Mouse (Mus musculus) hindbrain, embryonic 10.5 days (tissue): ENCODE results near the gene Mum1. TPM values are rescaled to one million over a fixed set of nuclear protein-coding genes. Genes with fewer than 3 reads are reported as not detected.

Source experiments
- DNase-seq: peaks from one replicate; pipeline ENCODE4 v3.0.0-alpha.2; 2017; ENCODE audit warnings: low spot score
- H3K27ac ChIP-seq: fragments of 300-500 bp; sonication (generic); 2 replicates; pipeline ENCODE4 v1.5.1; 2016; ENCODE audit warnings: mild to moderate bottlenecking, moderate library complexity
- H3K27me3 ChIP-seq: fragments of 300-500 bp; sonication (generic); 2 replicates; pipeline ENCODE4 v1.6.1; 2016; ENCODE audit warnings: mild to moderate bottlenecking; ENCODE audit not compliant: poor library complexity, insufficient read depth, severe bottlenecking
- H3K36me3 ChIP-seq: fragments of 300-500 bp; sonication (generic); 2 replicates; pipeline ENCODE4 v1.6.1; 2016; ENCODE audit warnings: mild to moderate bottlenecking, moderate library complexity
- H3K4me1 ChIP-seq: fragments of 300-500 bp; sonication (generic); replicated peaks from 2 replicates; pipeline ENCODE4 v1.6.1; 2016; ENCODE audit warnings: mild to moderate bottlenecking
- H3K4me3 ChIP-seq: fragments of 300-500 bp; sonication (generic); 2 replicates; pipeline ENCODE4 v1.5.1; 2016; ENCODE audit warnings: mild to moderate bottlenecking, moderate library complexity
- H3K9me3 ChIP-seq: fragments of 300-500 bp; sonication (generic); 2 replicates; pipeline ENCODE4 v1.6.1; 2016; ENCODE audit warnings: mild to moderate bottlenecking, moderate library complexity
- WGBS: fragments of 180-500 bp; shearing (Covaris S2); methylation state at CpG from one replicate; pipeline ENCODE4 v1.1.7; 2016; 5-methylcytosine and 5-hydroxymethylcytosine counted together
- polyA plus RNA-seq: library from polyadenylated mRNA; unstranded; fragments of >200 nt; fragmentation: Nextera tagmentation; extraction: Ambion mirVana; gene quantifications from 2 replicates; pipeline ENCODE4 v1.2.1, GENCODE M21; 2016

Mum1 gene
- polyA plus RNA-seq: 63.6 and 102 TPM in 2 replicates

DNA sequence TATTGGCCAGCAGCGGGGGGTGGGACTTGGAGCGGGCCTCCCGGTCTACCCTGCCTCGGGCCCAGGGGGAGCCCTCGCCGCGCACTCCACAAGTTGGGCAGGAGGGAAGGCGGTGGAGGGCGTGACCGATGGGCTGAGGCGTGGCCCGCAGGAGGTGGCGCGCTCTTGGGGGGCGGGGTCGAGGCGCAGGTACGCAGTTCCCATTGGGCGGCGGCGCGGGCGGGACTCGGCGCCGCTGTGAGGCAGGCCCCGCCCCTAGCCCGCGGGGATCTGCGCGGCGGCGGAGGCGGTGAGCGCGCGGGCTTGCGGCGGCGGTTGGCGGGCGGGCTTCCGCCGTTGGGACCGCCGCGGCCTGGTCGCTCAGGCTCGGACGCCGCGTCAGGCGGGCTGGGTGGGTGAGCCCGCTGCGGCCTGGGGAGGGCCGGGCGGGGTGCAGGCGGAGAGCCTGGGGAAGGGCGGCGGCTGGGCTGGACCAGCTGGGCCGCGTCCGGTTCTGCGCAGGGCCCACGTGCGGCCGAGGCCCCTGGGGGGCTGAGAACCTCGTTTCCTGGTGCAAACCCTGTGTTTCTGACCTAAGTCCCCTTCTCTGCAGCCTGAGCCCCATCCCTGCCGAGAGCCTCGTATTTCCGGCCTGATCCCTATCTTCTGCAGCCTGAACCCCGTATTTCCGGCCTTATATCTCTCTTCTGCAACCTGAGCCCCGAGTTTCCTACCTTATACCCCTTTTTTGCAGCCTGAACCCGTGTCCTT is at the start of gene Mum1:
TSS of gene Mum1 (plus strand) at position 19 of the 750 bp plus-strand sequence.
- DNase-seq: peak; percentile 99
- peak within 1 kb of the TSS; percentile 99 for H3K27ac ChIP-seq
- no peaks in the 10 kb centered on the region for H3K9me3 ChIP-seq
- peaks cover 68% of the 10 kb centered on the region for H3K4me1 ChIP-seq
- H3K27me3 ChIP-seq: no peaks in the 10 kb centered on the region
- H3K4me3 ChIP-seq: peak within 1 kb of the TSS; percentile 88
- peaks cover 31% of the 10 kb centered on the region for H3K36me3 ChIP-seq
- under 1% methylated on average over 75 of the region's 75 CpGs for WGBS

DNA sequence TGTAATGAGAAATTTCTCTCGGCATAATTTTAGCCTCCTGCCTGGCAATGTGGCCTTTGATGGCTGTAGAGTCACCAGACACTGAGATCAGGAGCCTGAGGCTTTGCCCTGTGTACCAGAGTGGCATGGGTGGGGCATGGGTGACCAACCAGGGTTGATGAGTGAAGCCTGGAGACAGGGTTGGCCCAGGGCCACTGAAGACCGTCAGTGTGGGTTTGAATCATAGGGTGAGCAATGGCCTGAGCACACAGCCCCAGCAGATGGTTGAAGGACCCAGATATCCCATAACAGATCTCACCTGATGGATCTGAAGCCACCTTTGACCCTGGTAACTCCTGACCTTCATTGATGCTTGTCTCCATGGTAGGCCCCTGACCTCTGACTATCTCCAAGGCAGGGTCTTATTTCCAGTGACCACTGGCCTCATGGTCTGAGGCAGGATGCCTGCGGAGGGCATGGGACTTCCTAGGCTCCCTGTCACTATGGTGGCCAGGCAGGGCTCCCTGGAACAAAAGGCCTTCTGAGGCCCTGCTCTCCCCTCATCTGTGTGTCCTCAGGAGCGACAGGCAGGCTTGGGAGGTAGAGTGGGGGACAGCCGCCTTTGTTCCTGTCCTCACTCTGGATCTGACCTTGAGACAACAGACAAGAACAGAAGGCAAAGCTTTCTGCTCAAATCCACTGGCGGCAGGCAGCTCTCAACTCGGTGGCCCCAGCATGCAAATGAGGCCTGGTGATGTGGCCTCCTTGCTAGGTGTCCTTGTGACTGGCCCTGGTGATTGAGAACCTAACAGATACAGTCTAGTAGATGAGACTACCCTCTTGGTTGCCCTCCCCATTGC is 48.6 kb upstream of the Mum1 start:
- peaks cover 84% of the 10 kb centered on the region for H3K4me1 ChIP-seq
- H3K9me3 ChIP-seq: no peaks in the 10 kb centered on the region
- no peak for DNase-seq
- peaks cover 19% of the 10 kb centered on the region for H3K36me3 ChIP-seq
- whole genome bisulfite sequencing: 51% methylated on average over 7 of the region's 7 CpGs
- no peaks in the 10 kb centered on the region; the same call in 1 of the 2 replicates for H3K27me3 ChIP-seq
- H3K4me3 ChIP-seq: peak overlapping the region; percentile 70; the same call in 1 of the 2 replicates
- peak overlapping the region; percentile 77 for H3K27ac ChIP-seq

DNA sequence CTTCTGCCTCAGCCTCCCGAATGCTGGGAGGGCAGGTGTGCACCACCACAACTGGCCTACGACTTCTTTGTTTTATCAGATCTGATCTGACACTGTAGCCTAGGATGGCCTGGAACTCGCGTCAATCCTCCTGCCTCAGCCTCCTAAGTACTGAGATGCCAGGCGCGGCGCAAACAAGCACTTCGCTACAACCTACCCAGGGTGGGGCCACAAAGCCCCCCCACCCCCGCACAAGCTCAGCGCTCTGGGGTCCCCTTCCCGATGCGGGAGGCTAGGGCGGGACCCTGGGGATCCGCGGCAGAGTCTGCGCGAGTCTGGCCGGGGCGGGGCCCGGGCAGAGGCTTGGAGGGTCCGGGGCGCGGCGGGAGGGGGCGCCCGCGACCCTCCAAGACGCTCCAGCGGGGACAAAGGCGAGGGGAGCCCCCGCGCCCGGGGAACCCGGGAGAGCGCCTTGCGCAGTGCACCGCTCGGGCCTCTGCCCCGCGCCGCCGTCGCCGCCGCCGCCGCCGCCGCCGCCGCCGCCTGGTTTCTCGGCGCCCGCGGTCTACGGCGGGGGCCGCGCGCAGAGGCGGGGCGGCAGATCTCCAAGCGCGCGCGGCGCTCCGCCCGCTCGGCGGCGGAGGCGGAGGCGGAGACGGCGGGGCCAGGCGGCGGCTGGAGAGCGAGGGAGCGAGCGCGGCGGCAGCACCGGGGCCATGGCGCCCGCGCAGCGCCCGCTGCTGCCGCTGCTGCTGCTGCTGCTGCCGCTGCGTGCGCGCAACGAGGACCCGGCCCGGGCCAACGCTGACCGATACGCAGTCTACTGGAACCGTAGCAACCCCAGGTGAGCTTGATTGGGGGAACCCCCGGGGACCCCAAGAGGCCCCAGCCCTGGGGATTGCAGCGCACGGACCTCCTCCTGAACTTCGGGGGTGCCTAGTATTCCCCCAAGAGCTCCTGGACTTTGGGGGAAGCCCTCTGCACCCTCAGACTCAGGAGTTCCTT is 46.9 kb upstream of the Mum1 start, which contains the start of gene Efna2:
TSS of gene Efna2 (plus strand) at position 415 of the 984 bp plus-strand sequence.
- peak; percentile 72 for DNase-seq
- 2% methylated on average over 103 of the region's 106 CpGs for WGBS
- peak within 1 kb of the TSS; percentile 91 for H3K27ac ChIP-seq
- no peaks in the 10 kb centered on the region for H3K9me3 ChIP-seq
- peaks cover 7% of the 10 kb centered on the region; the same call in 1 of the 2 replicates for H3K27me3 ChIP-seq
- peaks cover 79% of the 10 kb centered on the region for H3K4me1 ChIP-seq
- peaks cover 33% of the 10 kb centered on the region for H3K36me3 ChIP-seq
- H3K4me3 ChIP-seq: peak within 1 kb of the TSS; percentile 70

DNA sequence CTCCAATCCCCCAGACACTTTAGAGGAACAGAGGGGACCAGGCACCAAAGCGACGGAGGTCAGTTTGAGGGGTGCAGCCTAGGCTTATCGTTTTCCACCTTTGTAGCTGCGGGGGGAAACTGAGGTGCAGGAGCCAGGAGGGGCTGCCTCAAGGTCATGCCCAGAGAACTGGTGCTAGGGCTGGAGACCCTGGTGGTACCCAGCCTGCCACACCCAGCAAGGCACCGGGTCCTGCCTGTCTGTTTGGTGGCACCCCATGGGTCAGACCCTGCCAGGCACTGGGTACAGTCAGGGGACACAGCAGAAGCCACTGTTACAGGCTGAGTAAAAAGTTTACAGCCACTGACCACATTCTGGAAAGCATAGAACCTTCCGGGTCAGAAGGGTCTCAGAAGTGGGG is 45.9 kb upstream of the Mum1 start:
- no peak for DNase-seq
- Histone ChIP-seq H3K36me3 (peaks cover 37% of the 10 kb centered on the region), H3K4me1 (peaks cover 75% of the 10 kb centered on the region), H3K27ac (peak overlapping the region; percentile 91), H3K9me3 (no peaks in the 10 kb centered on the region), H3K27me3 (peaks cover 14% of the 10 kb centered on the region), H3K4me3 (peak overlapping the region; percentile 70)
- 50% methylated on average over 6 of the region's 6 CpGs for WGBS

DNA sequence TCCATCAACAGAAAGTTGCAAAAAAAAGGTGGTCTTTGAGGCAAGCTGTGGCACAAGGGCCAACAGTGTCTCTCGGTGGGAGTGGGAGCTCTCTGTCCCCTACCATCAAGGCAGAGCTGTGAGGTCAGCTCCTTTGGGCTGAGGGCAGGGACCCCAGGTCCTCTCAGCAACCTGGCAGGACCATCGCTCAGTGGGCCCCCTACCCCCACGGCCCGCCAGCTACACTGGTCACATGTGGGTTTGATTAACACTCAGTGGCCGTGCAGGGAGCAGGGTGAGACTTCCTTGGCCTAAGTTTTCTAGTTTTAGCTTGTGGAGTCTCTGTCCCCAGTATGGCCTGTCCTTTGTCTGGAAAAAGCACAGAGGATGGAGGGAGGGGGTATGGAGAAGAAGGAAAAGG is 45.4 kb upstream of the Mum1 start:
- no peaks in the 10 kb centered on the region for H3K9me3 ChIP-seq
- 53% methylated on average over 5 of the region's 5 CpGs for WGBS
- H3K27me3 ChIP-seq: peaks cover 19% of the 10 kb centered on the region
- H3K4me1 ChIP-seq: peaks cover 75% of the 10 kb centered on the region
- H3K27ac ChIP-seq: peak overlapping the region; percentile 91
- peak; percentile 39 for DNase-seq
- H3K36me3 ChIP-seq: peaks cover 38% of the 10 kb centered on the region
- peak overlapping the region; percentile 70 for H3K4me3 ChIP-seq

DNA sequence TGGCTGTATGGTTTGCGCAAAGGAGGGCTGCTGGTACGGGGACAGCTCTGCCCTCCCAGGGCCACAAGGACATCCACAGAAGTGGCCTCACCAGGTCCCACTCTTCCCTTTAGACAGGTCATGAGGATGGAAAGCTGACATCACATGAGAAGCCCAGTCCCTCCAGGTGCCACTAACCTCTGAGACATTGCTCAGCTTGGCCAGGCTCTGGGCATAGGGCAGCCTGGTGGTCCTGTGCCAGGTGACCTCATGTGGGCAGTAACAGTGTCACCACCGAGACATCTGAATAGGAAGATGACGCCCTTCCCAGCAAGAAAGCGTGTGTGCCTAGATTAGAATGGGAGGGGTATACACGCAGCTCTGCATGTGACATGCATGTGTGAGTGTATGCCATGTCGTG is 43.7 kb upstream of the Mum1 start:
- WGBS: 96% methylated on average over 7 of the region's 7 CpGs
- no peak for DNase-seq
- H3K27ac ChIP-seq: peak overlapping the region; percentile 91; the same call in 1 of the 2 replicates
- H3K9me3 ChIP-seq: no peaks in the 10 kb centered on the region
- H3K27me3 ChIP-seq: peaks cover 37% of the 10 kb centered on the region
- peaks cover 66% of the 10 kb centered on the region for H3K4me1 ChIP-seq
- H3K36me3 ChIP-seq: peaks cover 50% of the 10 kb centered on the region
- H3K4me3 ChIP-seq: peak overlapping the region; percentile 70

DNA sequence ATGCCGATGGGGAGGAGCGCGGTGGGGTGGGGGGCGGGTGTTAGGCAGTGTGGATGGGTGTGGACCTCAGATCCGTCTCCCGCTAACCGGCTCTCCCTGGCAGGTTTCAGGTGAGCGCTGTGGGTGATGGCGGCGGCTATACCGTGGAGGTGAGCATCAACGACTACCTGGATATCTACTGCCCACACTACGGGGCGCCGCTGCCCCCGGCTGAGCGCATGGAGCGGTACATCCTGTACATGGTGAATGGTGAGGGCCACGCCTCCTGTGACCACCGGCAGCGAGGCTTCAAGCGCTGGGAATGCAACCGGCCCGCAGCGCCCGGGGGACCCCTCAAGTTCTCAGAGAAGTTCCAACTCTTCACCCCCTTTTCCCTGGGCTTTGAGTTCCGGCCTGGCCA is 39.6 kb upstream of the Mum1 start:
- peaks cover 64% of the 10 kb centered on the region for H3K4me1 ChIP-seq
- peaks cover 77% of the 10 kb centered on the region for H3K27me3 ChIP-seq
- 32% methylated on average over 27 of the region's 27 CpGs for WGBS
- no peaks in the 10 kb centered on the region for H3K9me3 ChIP-seq
- DNase-seq: no peak
- H3K27ac ChIP-seq: no peak overlapping the region
- no peak overlapping the region; the same call in 1 of the 2 replicates for H3K4me3 ChIP-seq
- peaks cover 67% of the 10 kb centered on the region for H3K36me3 ChIP-seq

DNA sequence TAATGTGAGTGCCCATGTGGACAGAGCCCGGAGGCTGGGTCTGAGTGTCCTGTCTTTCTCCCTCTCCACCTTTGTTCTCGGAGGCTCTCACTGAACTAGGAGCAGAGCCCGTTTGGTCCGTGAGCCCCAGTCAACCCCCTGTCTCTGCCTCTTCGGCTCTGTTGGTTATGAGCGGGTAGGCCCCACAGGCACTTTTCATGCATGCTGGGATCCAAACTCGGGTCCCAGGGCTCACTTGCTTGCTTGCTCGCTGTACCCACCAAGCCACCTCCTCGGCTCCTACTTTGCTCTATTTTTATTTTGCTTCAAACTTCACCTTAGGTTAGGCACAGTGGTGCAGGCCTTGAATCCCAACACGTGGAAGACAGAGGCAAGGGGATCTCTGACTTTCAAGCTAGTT is 38.5 kb upstream of the Mum1 start:
- no peak for DNase-seq
- Histone ChIP-seq H3K4me1 (peaks cover 64% of the 10 kb centered on the region), H3K27ac (no peak overlapping the region), H3K27me3 (peaks cover 87% of the 10 kb centered on the region), H3K4me3 (no peak overlapping the region), H3K9me3 (no peaks in the 10 kb centered on the region), H3K36me3 (peaks cover 56% of the 10 kb centered on the region)
- 90% methylated on average over 10 of the region's 10 CpGs for WGBS

DNA sequence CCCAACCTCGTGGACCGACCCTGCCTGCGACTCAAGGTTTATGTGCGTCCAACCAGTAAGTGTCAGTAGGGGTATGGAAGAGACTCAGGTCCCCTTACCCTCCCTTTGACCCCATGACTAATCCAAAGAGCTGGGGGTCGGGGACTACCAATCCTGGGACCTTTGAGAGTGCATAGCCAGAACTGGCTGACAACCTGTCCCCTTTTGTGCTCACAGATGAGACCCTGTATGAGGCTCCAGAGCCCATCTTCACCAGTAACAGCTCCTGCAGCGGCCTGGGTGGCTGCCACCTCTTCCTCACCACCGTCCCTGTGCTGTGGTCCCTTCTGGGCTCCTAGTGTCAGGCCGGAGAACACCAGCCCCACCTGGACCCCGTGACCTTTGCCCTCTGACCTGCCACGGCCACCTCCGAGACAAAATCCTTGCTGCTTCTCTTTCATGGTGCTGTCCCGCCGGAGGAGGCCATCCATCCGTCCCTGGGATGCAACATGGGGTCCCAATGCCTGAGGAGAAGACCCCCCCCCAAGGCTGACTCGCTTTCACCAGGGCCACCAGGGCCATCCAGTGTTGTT is 37.7 kb upstream of the Mum1 start:
- Histone ChIP-seq H3K9me3 (no peaks in the 10 kb centered on the region), H3K27me3 (peaks cover 95% of the 10 kb centered on the region), H3K4me3 (no peak overlapping the region), H3K4me1 (peaks cover 68% of the 10 kb centered on the region), H3K36me3 (peaks cover 48% of the 10 kb centered on the region), H3K27ac (no peak overlapping the region)
- 59% methylated on average over 15 of the region's 15 CpGs for WGBS
- no peak for DNase-seq

DNA sequence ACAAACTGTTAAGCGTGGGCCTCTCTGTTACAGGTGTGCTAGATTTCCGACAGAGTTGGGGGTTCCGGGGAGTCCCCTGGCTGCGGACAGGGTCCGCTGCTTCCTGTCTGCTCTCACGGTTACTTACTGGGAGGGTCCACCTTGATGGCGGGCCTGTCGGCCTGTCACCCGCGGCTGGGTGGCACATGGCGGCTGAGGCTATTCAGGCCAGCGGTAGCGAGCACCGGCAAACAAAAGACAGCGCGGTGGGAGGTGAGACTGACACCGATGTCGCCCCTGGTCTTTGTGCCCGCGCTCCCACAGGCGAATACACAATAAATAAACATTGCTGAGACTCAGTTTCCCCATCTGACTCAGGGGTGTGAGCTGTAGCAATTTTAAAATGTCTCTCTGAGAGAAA is 36.2 kb upstream of the Mum1 start:
- WGBS: 2% methylated on average over 21 of the region's 21 CpGs
- Histone ChIP-seq H3K27ac (peak overlapping the region; percentile 93), H3K4me1 (peaks cover 76% of the 10 kb centered on the region), H3K9me3 (no peaks in the 10 kb centered on the region), H3K4me3 (peak overlapping the region; percentile 57), H3K27me3 (peaks cover 89% of the 10 kb centered on the region), H3K36me3 (peaks cover 36% of the 10 kb centered on the region)
- DNase-seq: peak; percentile 58

DNA sequence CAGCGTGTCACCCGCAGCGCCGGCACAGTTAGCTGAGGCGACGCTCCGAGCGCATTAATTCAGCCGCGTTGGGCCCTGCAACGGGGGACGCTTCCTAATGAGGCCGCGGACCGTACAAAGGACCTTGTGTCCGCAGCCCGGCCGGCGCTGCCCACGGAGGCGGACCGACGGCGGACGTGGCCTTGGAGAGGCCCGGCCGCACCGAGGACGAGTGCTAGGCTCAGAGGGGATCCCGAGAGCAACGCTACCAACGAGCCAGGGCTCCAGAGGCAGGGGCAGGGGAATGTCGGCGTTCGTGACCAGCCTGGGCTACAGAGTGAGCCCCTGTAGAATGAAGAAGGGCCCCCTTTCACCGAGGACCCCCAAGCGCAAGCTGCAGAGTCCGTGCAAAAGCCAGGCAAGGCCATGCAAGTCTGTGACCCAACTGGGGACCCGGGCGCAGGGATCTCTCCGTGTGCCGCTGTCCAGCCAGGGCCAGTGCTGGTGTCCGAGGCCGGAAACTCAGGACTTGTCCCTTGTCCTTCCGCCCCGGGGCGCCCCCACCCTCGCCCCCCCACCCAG is 35.7 kb upstream of the Mum1 start:
- peaks cover 35% of the 10 kb centered on the region for H3K36me3 ChIP-seq
- peak; percentile 80 for DNase-seq
- under 1% methylated on average over 48 of the region's 48 CpGs for WGBS
- peak overlapping the region; percentile 93 for H3K27ac ChIP-seq
- peaks cover 72% of the 10 kb centered on the region for H3K4me1 ChIP-seq
- peaks cover 83% of the 10 kb centered on the region for H3K27me3 ChIP-seq
- H3K4me3 ChIP-seq: peak overlapping the region; percentile 57
- H3K9me3 ChIP-seq: no peaks in the 10 kb centered on the region
